Mouse (Mus musculus): ENCODE data around the gene Mad1l1.

Gene Mad1l1

GRCm38 (mm10) chr5:140219252-140219651 is 102.1 kb downstream of the Mad1l1 start:
- DNase-seq (ENCODE audit: low spot score in 2 of 2), result no peak

GRCm38 (mm10) chr5:140217900-140218299 is 103.5 kb downstream of the Mad1l1 start:
- DNase-seq (ENCODE audit: low spot score in 2 of 2), result no peak

GRCm38 (mm10) chr5:140217083-140217482 is 104.3 kb downstream of the Mad1l1 start:
- DNase-seq (ENCODE audit: low spot score in 2 of 2), result no peak

GRCm38 (mm10) chr5:140215471-140216087 is 105.8 kb downstream of the Mad1l1 start:
- DNase-seq (ENCODE audit: low spot score in 2 of 2), result peak in 1 of 2 experiments; percentile 6

- DNase-seq (ENCODE audit: low spot score in 2 of 2), result no peak
These were observed 108.4 kb downstream of the Mad1l1 start for GRCm38 (mm10) chr5:140213001-140213400.

- no peak for DNase-seq (ENCODE audit: low spot score in 2 of 2)
These were observed 110.8 kb downstream of the Mad1l1 start for GRCm38 (mm10) chr5:140210417-140211184.

GRCm38 (mm10) chr5:140208743-140209409 is 112.5 kb downstream of the Mad1l1 start:
- peak; percentile 5 to 54 for DNase-seq (ENCODE audit: low spot score in 2 of 2)

GRCm38 (mm10) chr5:140206726-140207703 is 114.3 kb downstream of the Mad1l1 start:
- no peak for DNase-seq (ENCODE audit: low spot score in 2 of 2)

GRCm38 (mm10) chr5:140205991-140206390 is 115.4 kb downstream of the Mad1l1 start:
- no peak for DNase-seq (ENCODE audit: low spot score in 2 of 2)

- DNase-seq (ENCODE audit: low spot score in 2 of 2), result no peak
These were observed 116.9 kb downstream of the Mad1l1 start for GRCm38 (mm10) chr5:140204465-140204864.

- DNase-seq (ENCODE audit: low spot score in 2 of 2), result no peak
These were observed 117.3 kb downstream of the Mad1l1 start for GRCm38 (mm10) chr5:140204037-140204436.

GRCm38 (mm10) chr5:140202451-140202850 is 118.9 kb downstream of the Mad1l1 start:
- no peak for DNase-seq (ENCODE audit: low spot score in 2 of 2)

- DNase-seq (ENCODE audit: low spot score in 2 of 2), result no peak
These were observed 119.8 kb downstream of the Mad1l1 start for GRCm38 (mm10) chr5:140201566-140201965.

GRCm38 (mm10) chr5:140201109-140201508 is 120.2 kb downstream of the Mad1l1 start:
- no peak for DNase-seq (ENCODE audit: low spot score in 2 of 2)

- DNase-seq (ENCODE audit: low spot score in 2 of 2), result peak; percentile 28 to 59
These were observed 123.6 kb downstream of the Mad1l1 start for GRCm38 (mm10) chr5:140197705-140198104.

GRCm38 (mm10) chr5:140196446-140196845 is 124.9 kb downstream of the Mad1l1 start:
- DNase-seq (ENCODE audit: low spot score in 2 of 2), result no peak

- no peak for DNase-seq (ENCODE audit: low spot score in 2 of 2)
These were observed 127.2 kb downstream of the Mad1l1 start for GRCm38 (mm10) chr5:140194173-140194572.

- DNase-seq (ENCODE audit: low spot score in 2 of 2), result no peak
These were observed 129.8 kb downstream of the Mad1l1 start for GRCm38 (mm10) chr5:140191539-140191938.

GRCm38 (mm10) chr5:140186351-140186750 is 135.0 kb downstream of the Mad1l1 start:
- no peak for DNase-seq (ENCODE audit: low spot score in 2 of 2)

- no peak for DNase-seq (ENCODE audit: low spot score in 2 of 2)
These were observed 135.6 kb downstream of the Mad1l1 start for GRCm38 (mm10) chr5:140185757-140186156.

GRCm38 (mm10) chr5:140183387-140183786 is 138.0 kb downstream of the Mad1l1 start:
- DNase-seq (ENCODE audit: low spot score in 2 of 2), result no peak
